Mouse (Mus musculus) kidney, embryonic 16.5 days (tissue): ENCODE measurements around the gene Stk39. TPM values are rescaled to one million over a fixed set of nuclear protein-coding genes. Genes with fewer than 3 reads are reported as not detected.

Source experiments
- ATAC-seq: fragments of 200-750 bp; cut with Nextera tagmentation; 2 replicates; pipeline ENCODE4 v1.8.0; 2017; ENCODE audit warnings: moderate TSS enrichment; ENCODE audit not compliant: low FRiP score, low TSS enrichment
- H3K27ac ChIP-seq: fragments of 300-500 bp; sonication (generic); 2 replicates; pipeline ENCODE4 v1.5.1; 2014; ENCODE audit warnings: low read length
- H3K27me3 ChIP-seq: fragments of 300-500 bp; sonication (generic); 2 replicates; pipeline ENCODE4 v1.6.1; 2014; ENCODE audit warnings: low read length, control low read depth, mixed read lengths; ENCODE audit not compliant: insufficient read depth
- H3K36me3 ChIP-seq: fragments of 300-500 bp; sonication (generic); 2 replicates; pipeline ENCODE4 v1.6.1; 2014; ENCODE audit warnings: low read length, control low read depth, mixed read lengths; ENCODE audit not compliant: insufficient read depth
- H3K4me1 ChIP-seq: fragments of 300-500 bp; sonication (generic); 2 replicates; pipeline ENCODE4 v1.6.1; 2014; ENCODE audit warnings: low read length, control low read depth, mixed read lengths; ENCODE audit not compliant: insufficient read depth
- H3K4me2 ChIP-seq: fragments of 300-500 bp; sonication (generic); replicated peaks from 2 replicates; pipeline ENCODE4 v1.6.1; 2014; ENCODE audit warnings: low read depth, low read length
- H3K4me3 ChIP-seq: fragments of 300-500 bp; sonication (generic); 2 replicates; pipeline ENCODE4 v1.5.1; 2014; ENCODE audit warnings: mild to moderate bottlenecking, low read length
- H3K9ac ChIP-seq: fragments of 300-500 bp; sonication (generic); replicated peaks from 2 replicates; pipeline ENCODE4 v1.6.1; 2014; ENCODE audit warnings: low read length
- H3K9me3 ChIP-seq: fragments of 300-500 bp; sonication (generic); 2 replicates; pipeline ENCODE4 v1.6.1; 2016; ENCODE audit warnings: low read length, control low read depth
- WGBS: fragments of 180-500 bp; shearing (Covaris S2); extraction: QIAGEN DNeasy Blood & Tissue Kit; methylation state at CpG from one replicate; pipeline ENCODE4 v1.1.7; 2014; 5-methylcytosine and 5-hydroxymethylcytosine counted together
- polyA plus RNA-seq: library from polyadenylated mRNA; unstranded; fragments of >200 nt; fragmentation: Nextera tagmentation; extraction: Ambion mirVana; gene quantifications from 2 replicates; pipeline ENCODE4 v1.2.1, GENCODE M21; 2015

The Stk39 gene
- polyA plus RNA-seq, 1 experiment from 2014 or later = 14.9 TPM

- no peak overlapping the region for H3K9ac ChIP-seq
- H3K4me1 ChIP-seq = peaks cover 10% of the 10 kb centered on the region
- H3K9me3 ChIP-seq = no peaks in the 10 kb centered on the region
- peak overlapping the region; percentile 50; the same call in 1 of the 2 replicates for H3K4me2 ChIP-seq
- ATAC-seq = peak; percentile 62
- H3K4me3 ChIP-seq = no peak overlapping the region
- H3K27me3 ChIP-seq = no peaks in the 10 kb centered on the region
- 54% methylated on average over 7 of the region's 7 CpGs for WGBS
- no peaks in the 10 kb centered on the region for H3K36me3 ChIP-seq
- H3K27ac ChIP-seq = no peak overlapping the region
Measured at GRCm38 (mm10) chr2:68365504-68365903, 106.6 kb downstream of the Stk39 start.

- H3K4me3 ChIP-seq = no peak overlapping the region
- WGBS = 28% methylated on average over 12 of the region's 12 CpGs
- H3K9ac ChIP-seq = no peak overlapping the region
- H3K4me1 ChIP-seq = peaks cover 10% of the 10 kb centered on the region
- H3K36me3 ChIP-seq = no peaks in the 10 kb centered on the region
- peak; percentile 56 for ATAC-seq
- no peak overlapping the region for H3K27ac ChIP-seq
- no peaks in the 10 kb centered on the region for H3K9me3 ChIP-seq
- no peak overlapping the region for H3K4me2 ChIP-seq
- H3K27me3 ChIP-seq = no peaks in the 10 kb centered on the region
Measured at GRCm38 (mm10) chr2:68364181-68364900, 107.7 kb downstream of the Stk39 start.

- no peak overlapping the region for H3K4me3 ChIP-seq
- H3K27ac ChIP-seq = no peak overlapping the region
- no peak overlapping the region for H3K9ac ChIP-seq
- WGBS = 84% methylated on average over 4 of the region's 4 CpGs
- no peaks in the 10 kb centered on the region for H3K27me3 ChIP-seq
- H3K4me2 ChIP-seq = no peak overlapping the region
- H3K9me3 ChIP-seq = no peaks in the 10 kb centered on the region
- H3K36me3 ChIP-seq = peaks cover 8% of the 10 kb centered on the region; the same call in 1 of the 2 replicates
- no peak for ATAC-seq
- H3K4me1 ChIP-seq = peaks cover 10% of the 10 kb centered on the region
Measured at GRCm38 (mm10) chr2:68363159-68363558, 108.9 kb downstream of the Stk39 start.

GRCm38 (mm10) chr2:68361701-68362100 lies 110.4 kb downstream of the Stk39 start:
- H3K27me3 ChIP-seq = no peaks in the 10 kb centered on the region
- peaks cover 9% of the 10 kb centered on the region; the same call in 1 of the 2 replicates for H3K36me3 ChIP-seq
- H3K4me1 ChIP-seq = peaks cover 7% of the 10 kb centered on the region
- no peak overlapping the region for H3K27ac ChIP-seq
- no peak overlapping the region for H3K4me3 ChIP-seq
- H3K9me3 ChIP-seq = no peaks in the 10 kb centered on the region
- no peak overlapping the region for H3K9ac ChIP-seq
- no peak overlapping the region for H3K4me2 ChIP-seq
- 56% methylated on average over 5 of the region's 5 CpGs for WGBS
- no peak for ATAC-seq

GRCm38 (mm10) chr2:68350621-68351020 lies 121.4 kb downstream of the Stk39 start:
- 0 out of 2 replicates have a peak, but pooled peaks have one; percentile 33 for ATAC-seq
- 0 out of 2 replicates have a peak, but pooled peaks cover 4% of the 10 kb centered on the region for H3K36me3 ChIP-seq

GRCm38 (mm10) chr2:68349593-68350383 lies 122.3 kb downstream of the Stk39 start:
- H3K4me2 ChIP-seq = no peak overlapping the region
- H3K27ac ChIP-seq = no peak overlapping the region
- peak; percentile 50 for ATAC-seq
- peaks cover 7% of the 10 kb centered on the region; the same call in 1 of the 2 replicates for H3K4me1 ChIP-seq
- H3K36me3 ChIP-seq = 0 out of 2 replicates have a peak, but pooled peaks cover 4% of the 10 kb centered on the region
- H3K27me3 ChIP-seq = no peaks in the 10 kb centered on the region
- no peak overlapping the region for H3K4me3 ChIP-seq
- H3K9ac ChIP-seq = no peak overlapping the region
- WGBS = 56% methylated on average over 24 of the region's 24 CpGs
- H3K9me3 ChIP-seq = no peaks in the 10 kb centered on the region

More at GRCm38 (mm10) chr2:68350621-68351020, 121.4 kb downstream of the Stk39 start:
- no peaks in the 10 kb centered on the region for H3K27me3 ChIP-seq
- no peak overlapping the region for H3K4me2 ChIP-seq
- no peaks in the 10 kb centered on the region for H3K9me3 ChIP-seq
- WGBS = 7% methylated on average over 6 of the region's 6 CpGs
- peaks cover 7% of the 10 kb centered on the region; the same call in 1 of the 2 replicates for H3K4me1 ChIP-seq
- no peak overlapping the region for H3K27ac ChIP-seq
- H3K4me3 ChIP-seq = no peak overlapping the region
- no peak overlapping the region for H3K9ac ChIP-seq

- Histone ChIP-seq H3K27ac (no peak overlapping the region), H3K9me3 (no peaks in the 10 kb centered on the region)
- 86% methylated on average over 12 of the region's 12 CpGs for WGBS
Measured at GRCm38 (mm10) chr2:68348966-68349365, 123.1 kb downstream of the Stk39 start.

GRCm38 (mm10) chr2:68346606-68347237 lies 125.3 kb downstream of the Stk39 start:
- no peak for ATAC-seq
- H3K4me3 ChIP-seq = no peak overlapping the region
- H3K4me2 ChIP-seq = no peak overlapping the region
- no peaks in the 10 kb centered on the region for H3K27me3 ChIP-seq
- H3K4me1 ChIP-seq = peaks cover 7% of the 10 kb centered on the region; the same call in 1 of the 2 replicates
- H3K36me3 ChIP-seq = 0 out of 2 replicates have a peak, but pooled peaks cover 4% of the 10 kb centered on the region
- WGBS = 61% methylated on average over 8 of the region's 8 CpGs
- H3K27ac ChIP-seq = no peak overlapping the region
- no peak overlapping the region for H3K9ac ChIP-seq
- no peaks in the 10 kb centered on the region for H3K9me3 ChIP-seq

More at GRCm38 (mm10) chr2:68348966-68349365, 123.1 kb downstream of the Stk39 start:
- Histone ChIP-seq H3K27me3 (no peaks in the 10 kb centered on the region), H3K9ac (no peak overlapping the region), H3K4me2 (no peak overlapping the region), H3K4me3 (no peak overlapping the region), H3K4me1 (peaks cover 7% of the 10 kb centered on the region; the same call in 1 of the 2 replicates), H3K36me3 (0 out of 2 replicates have a peak, but pooled peaks cover 4% of the 10 kb centered on the region)
- no peak for ATAC-seq

- H3K9me3 ChIP-seq = no peaks in the 10 kb centered on the region
- no peak overlapping the region for H3K4me3 ChIP-seq
- H3K36me3 ChIP-seq = 0 out of 2 replicates have a peak, but pooled peaks cover 4% of the 10 kb centered on the region
- no peak for ATAC-seq
- no peaks in the 10 kb centered on the region for H3K27me3 ChIP-seq
- peaks cover 7% of the 10 kb centered on the region; the same call in 1 of the 2 replicates for H3K4me1 ChIP-seq
- no peak overlapping the region for H3K9ac ChIP-seq
- WGBS = 90% methylated on average over 9 of the region's 9 CpGs
- H3K4me2 ChIP-seq = no peak overlapping the region
- no peak overlapping the region for H3K27ac ChIP-seq
Measured at GRCm38 (mm10) chr2:68345269-68345668, 126.8 kb downstream of the Stk39 start.
